Mouse (Mus musculus): Measurements from ENCODE around the gene Asic2.

Asic2 gene

GRCm38 (mm10) chr11:81968401-81968881 lies at the start of gene Asic2:
Gene Asic2, minus strand, starts transcription at chr11:81968457.
- no peak for DNase-seq (ENCODE audit: low spot score)

- DNase-seq (ENCODE audit: low spot score): no peak
These were observed 48.0 kb upstream of the Asic2 start for GRCm38 (mm10) chr11:82016181-82016780.

DNA sequence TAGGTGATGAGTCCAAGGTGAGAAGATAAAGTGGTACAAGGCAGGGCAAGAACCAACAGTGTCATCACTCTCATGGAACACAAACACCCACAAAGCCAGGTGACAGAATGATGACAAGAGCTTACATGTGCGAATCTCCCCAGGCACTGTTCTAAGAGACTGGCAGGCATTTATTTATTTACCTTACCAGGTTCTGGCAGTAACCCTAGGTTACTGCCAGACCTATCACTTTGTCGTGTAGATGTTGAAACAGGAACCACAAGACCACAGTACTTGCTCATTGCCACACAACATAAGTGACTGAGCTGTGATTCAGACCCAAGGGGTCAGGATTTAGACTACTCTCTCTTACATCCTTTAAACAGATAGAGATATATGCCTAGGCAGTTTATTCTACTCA lies 46.8 kb upstream of the Asic2 start:
- DNase-seq (ENCODE audit: low spot score): no peak

DNA sequence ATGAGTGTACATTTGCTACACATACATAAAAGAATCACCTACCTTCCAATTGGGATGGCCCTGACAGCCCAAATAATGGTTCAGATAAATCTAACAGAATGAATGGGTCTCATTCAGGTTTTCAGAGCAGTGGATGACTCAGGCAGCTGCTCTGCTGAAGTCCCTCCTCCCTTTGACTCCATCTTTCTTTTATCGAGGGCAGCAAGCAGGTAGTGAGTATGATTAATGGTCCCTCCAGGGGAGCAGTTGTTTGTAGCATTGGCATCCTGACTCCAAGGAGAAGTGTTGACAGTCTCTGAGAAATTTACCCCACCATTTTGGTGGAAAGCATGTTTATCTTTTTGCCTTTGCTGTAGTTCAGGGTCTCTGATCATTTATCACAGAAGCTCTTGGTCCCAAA lies 45.5 kb upstream of the Asic2 start:
- no peak for DNase-seq (ENCODE audit: low spot score)

DNA sequence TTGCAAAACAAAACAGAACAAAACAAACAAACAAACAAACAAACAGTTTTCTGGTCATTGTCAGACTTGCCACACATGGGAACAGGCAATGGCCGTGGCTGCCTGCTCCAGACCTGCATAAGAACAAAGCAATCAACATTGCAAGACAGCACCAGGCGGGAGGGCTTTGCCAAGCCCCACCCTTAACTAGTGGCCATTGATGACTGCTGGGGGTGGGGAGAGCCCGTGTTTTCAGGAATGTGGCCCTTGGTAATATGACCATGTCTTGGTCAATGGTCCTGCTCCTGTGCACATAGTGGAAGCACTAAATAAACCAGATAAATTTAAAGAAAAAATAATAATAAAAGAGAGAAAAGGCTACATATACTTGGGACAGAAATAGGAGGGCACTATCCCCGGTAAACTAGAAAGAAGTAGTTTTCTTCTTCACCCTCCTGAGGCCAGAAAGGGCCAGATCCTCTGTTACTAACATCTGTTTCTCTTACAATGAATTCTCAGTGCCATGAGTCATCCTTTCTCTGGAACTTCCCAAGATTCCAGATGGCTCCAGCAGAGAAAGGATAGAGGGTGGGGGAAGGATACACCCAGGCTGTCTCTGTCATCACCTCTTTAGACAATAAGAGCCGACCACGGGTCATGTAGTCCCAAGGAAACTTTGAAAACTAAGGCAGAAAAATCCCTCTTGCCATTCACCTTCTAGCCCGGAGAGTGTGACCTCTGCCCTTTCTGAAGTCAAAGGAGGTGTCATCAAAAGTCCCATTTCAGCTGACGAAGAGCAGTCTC lies 43.3 kb upstream of the Asic2 start:
- no peak for DNase-seq (ENCODE audit: low spot score)

DNA sequence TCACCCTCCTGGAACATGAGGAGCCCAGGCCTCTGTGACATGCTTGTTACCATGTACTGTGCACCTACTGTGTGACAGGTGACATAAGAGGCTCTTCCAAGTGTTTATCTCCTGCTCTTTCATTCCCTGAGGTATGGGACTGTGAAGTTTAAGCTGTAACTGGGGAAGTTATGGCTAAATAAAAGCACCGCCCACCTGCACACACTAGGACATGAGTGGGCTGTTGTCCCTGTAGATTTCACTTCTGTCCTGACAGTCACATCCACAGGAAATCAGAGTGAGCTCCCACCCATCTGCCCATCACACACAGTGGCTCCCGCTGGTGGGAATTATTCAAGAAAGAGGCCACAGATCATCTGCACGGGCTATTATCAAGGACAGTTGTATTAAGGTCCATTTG lies 41.9 kb upstream of the Asic2 start:
- no peak for DNase-seq (ENCODE audit: low spot score)

- peak; percentile 15 for DNase-seq (ENCODE audit: low spot score)
These were observed 38.7 kb upstream of the Asic2 start for GRCm38 (mm10) chr11:82006796-82007423.

DNA sequence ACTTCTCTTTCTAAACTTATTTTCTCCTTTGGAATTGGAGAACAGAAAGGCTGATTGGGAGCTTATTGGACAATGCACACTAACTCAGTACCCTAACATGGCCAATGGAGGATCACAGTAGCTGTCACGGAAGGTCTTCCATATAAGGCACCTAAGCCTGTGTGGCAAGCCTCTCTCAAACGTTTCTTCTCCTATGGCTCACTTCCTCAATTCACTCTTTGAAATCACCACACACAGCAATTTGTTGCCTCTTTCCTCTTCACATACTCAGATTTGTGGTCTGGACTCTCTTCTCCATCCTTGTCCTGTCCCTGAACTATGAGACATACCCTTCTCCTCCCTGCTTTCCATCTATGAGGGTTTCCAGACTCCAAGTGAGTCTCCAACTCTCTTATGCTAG lies 36.6 kb upstream of the Asic2 start:
- DNase-seq (ENCODE audit: low spot score): no peak

GRCm38 (mm10) chr11:82000581-82000980 lies 32.3 kb upstream of the Asic2 start:
- no peak for DNase-seq (ENCODE audit: low spot score)

DNA sequence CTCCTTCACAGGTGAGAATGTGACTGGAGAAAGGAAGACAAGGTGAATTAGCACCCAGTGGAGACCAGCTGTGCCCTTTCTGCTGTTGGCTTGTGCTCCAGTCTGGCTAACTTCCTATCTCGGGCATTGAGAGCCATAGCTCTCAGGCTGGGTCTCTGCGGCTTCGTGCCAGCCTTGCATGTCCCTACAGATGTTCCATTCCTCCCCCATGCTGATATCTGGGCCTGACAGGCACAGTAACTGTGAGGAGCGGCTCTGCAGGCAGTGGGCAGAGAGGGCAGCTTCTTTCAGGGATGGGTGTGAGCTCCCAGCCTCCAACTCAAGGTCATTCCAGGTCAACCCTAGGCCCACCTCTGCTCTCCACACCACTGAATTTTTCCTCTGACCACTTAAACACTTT lies 31.2 kb upstream of the Asic2 start:
- no peak for DNase-seq (ENCODE audit: low spot score)

DNA sequence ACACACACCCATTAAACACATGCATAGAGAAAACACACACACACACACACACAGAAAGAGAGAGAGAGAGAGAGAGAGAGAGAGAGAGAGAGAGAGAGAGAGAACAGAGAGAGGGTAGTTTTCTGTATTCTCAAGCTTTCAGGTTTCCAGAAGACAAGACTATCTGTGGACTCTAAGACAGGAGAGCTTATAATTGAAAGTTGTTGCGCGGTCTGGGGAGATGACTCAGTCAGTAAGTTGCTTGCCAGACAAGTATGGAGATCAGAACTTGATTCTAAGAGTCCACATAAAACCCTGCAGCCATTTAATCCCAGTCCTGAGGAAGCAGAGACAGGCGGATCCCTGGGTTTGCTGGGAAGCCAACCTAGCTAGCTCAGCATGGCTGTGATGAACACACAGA lies 30.4 kb upstream of the Asic2 start:
- DNase-seq (ENCODE audit: low spot score): no peak

DNA sequence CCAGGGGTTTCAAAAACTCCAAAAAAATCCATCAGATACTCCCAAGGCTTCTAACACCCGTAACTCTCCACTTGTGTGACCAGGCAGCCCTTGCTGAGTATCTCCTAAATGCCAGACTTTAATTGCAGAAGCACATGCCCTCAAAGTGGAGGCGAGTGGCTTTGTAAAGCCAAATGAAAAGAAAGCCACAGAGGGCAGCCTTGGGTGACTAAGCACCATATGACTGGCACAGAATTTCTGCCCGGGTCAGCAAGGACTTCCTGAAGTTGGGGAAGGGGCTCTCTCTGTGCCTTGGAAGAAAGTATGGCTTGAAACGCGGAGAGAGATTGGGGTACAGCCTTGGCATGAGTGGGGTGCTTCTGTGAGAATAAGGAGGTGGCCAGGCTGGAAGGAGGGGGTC lies 28.8 kb upstream of the Asic2 start:
- DNase-seq (ENCODE audit: low spot score): no peak

DNA sequence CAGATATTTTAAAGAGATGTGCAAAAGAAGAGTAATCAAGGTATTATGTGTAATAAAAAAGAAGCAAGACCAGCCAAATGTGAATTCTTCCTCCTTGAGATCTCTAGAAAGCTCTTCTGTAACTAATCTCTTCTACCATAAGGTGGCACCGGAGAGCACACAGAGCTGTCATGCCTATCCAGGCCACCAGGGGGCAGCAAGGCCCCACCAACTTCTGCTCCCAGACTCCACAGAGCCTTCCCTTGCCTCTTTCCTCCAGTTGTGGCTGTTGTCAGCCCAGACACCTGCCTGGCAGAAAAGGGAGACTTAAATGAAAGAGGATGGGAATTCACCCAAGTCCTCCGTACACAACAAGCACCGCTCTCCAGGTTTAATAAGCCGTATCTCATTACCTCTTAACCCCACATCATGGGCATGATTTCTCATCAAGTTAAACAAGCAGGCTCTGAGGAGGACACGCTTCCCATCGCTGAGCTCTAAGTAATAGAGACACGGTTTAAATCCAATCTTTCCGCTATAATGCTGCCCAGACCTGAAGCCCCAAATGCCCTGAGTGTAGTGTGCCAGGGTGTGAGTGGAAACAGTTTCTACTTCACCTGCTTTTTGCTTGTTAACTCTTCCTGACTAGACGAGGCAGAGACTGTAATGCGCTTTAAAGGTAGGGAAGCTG lies 28.1 kb upstream of the Asic2 start:
- peak; percentile 36 for DNase-seq (ENCODE audit: low spot score)

DNA sequence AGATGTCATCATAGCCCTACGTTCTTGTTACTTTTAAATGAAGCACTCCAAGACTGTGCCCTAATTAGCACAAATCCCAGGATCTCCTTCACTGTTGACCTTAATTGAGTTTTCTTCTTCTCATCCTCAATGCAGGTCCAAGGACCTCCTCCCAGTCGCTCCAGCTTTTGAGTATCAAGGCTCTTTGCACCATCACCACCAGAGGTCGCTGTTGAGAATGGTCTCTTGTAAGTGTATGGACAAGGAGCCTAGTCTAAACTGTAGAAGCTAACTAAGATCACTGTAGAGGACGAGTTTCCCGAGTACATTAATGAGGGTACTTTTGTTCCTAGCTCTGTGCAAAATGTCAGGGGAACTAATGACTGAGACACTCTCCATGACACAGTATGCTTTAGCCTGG lies 14.9 kb upstream of the Asic2 start:
- DNase-seq (ENCODE audit: low spot score): no peak

- no peak for DNase-seq (ENCODE audit: low spot score)
These were observed 13.9 kb upstream of the Asic2 start for GRCm38 (mm10) chr11:81982191-81982590.

- DNase-seq (ENCODE audit: low spot score): no peak
These were observed 6.3 kb upstream of the Asic2 start for GRCm38 (mm10) chr11:81974577-81974976.

GRCm38 (mm10) chr11:81973699-81974098 lies 5.4 kb upstream of the Asic2 start:
- DNase-seq (ENCODE audit: low spot score): no peak

DNA sequence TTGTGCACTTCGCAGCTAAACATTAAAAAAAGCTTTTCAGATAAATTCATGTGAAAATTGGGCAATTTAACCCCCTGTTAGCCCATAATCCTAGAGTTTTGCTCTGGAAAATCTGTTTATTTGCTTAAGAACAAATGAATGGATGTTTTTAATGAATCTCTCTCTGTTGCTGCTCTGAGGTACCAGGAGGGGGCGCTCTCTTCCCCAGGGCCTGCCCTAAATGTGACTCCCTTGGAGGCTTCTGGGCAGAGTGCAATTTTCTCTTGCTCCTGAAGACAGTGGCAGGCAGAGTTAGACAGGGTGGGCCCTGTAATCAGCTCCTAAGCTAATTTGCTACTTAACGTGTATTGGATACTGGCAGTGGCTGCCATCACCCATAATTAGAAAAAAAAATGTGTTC lies 3.8 kb upstream of the Asic2 start:
- no peak for DNase-seq (ENCODE audit: low spot score)

DNA sequence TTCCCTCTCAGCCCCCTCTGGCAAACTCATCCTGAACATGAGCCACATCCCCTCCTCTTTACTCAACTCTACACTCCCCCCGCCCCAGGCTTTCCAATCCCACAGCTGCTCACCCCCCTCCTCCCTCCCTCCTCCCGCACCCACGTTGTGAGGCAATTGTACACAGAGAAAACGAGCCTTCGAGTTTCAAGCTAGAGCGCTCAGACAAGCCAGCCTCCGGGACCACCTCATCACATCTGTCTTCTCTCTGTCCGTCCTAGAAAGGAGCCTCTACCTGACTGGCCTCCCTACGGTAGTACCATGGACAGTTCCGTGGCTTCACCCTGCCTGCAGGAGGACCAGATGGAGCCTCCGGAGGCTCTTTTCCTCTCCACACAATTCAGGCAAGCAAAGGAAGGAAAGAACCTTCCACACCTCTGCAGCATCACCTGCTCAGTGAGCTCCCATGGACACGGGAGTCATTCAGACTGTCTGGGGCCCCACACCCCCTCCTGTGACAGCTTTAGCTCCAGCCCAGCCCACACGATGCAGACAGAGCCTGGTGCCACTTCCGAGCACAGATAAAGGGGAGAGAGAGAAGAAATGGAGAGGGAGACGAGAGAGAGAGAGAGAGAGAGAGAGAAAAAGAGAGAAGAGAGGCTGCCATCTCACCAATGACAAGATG lies 1.5 kb downstream of the Asic2 start:
- DNase-seq (ENCODE audit: low spot score): peak; percentile 20

DNA sequence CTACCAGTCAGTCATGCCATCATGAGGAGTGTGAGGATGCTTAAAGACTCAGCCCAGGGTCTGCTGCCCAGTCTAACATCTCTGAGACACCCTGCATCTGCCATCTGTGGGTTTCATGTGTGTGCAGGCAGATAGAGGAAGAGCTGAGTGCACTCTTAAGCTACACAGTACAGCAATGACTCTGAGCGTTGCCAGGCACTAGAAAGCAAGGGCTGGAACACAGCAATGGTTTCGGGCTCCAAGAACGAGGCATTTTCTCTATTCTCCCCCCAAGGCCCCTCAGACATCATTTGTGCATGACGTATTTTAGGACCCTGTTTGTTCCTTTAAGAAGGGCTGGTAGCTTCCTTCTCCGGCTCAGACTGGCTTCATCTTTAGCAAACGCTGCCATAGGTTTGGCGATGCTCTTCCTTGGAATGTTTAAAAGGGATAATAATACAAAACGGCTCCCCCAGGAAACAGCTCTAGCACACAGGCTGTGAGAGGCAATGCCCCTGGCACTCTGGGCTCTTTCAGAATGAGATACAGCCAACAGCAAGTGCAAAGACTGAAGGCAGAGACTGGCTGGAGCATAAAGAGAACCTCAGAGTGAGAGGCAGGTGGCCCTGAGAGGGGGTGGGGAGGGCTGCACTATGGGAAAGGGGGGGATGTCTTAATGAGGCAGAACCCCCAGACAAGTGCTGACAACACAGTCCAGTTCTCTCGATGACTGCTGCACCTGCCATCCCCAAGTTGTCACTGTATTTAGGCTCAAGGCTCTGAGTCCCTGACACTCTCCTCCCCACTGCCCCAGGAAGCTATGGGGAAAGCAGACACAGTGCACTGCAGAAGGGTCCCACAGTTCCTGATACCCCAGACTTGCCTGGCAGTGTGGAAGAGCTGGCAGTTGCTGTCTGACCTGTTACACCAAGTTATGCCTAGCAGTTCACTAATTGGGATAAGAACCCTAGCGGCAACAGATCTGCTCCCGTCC lies 2.3 kb downstream of the Asic2 start:
- no peak for DNase-seq (ENCODE audit: low spot score)

- no peak for DNase-seq (ENCODE audit: low spot score)
These were observed 3.7 kb downstream of the Asic2 start for GRCm38 (mm10) chr11:81964561-81964960.

All from ovary, postnatal 10 days (tissue).